Mouse (Mus musculus): ENCODE measurements around the gene Wfikkn2. TPM values are rescaled to one million over a fixed set of nuclear protein-coding genes. Genes with fewer than 3 reads are reported as not detected.

Gene Wfikkn2
- total and polyA plus RNA-seq, 3 experiments, result 0.52 to 1.3 (median 0.55) TPM

GRCm38 (mm10) chr11:94190665-94191064 lies 55.1 kb downstream of the Wfikkn2 start:
- DNase-seq, result no peak

- DNase-seq, result peak; percentile 79
Measured at GRCm38 (mm10) chr11:94189579-94189978, 56.2 kb downstream of the Wfikkn2 start.

Other genes with a start within 250 kb of the Wfikkn2 start
- gene Spag9, start 249.9 kb downstream of the Wfikkn2 start, total RNA-seq (2021), result 100 to 1,000 TPM in 1 of 2 experiments, 10 to 100 TPM in 1; 88.5 to 100 TPM
- gene Spag9, start 249.9 kb downstream of the Wfikkn2 start, polyA plus RNA-seq (2012; rRNA removed), result 24.5 and 39.7 TPM in 2 replicates
- gene Tob1, start 34.6 kb downstream of the Wfikkn2 start, total RNA-seq (2021), result 100 to 1,000 TPM; 208 to 296 TPM
- gene Tob1, start 34.6 kb downstream of the Wfikkn2 start, polyA plus RNA-seq (2012; rRNA removed), result 332 and 340 TPM in 2 replicates
- gene Gm21885, start 35.9 kb upstream of the Wfikkn2 start, total RNA-seq (2021), result not detected
- not detected in 2 replicates for gene Gm21885, start 35.9 kb upstream of the Wfikkn2 start, polyA plus RNA-seq (2012; rRNA removed)
- 10 to 100 TPM; 59.5 to 63.7 TPM for gene Luc7l3, start 76.0 kb upstream of the Wfikkn2 start, total RNA-seq (2021)
- gene Luc7l3, start 76.0 kb upstream of the Wfikkn2 start, polyA plus RNA-seq (2012; rRNA removed), result 2.3 and 2.6 TPM in 2 replicates
- gene Ankrd40, start 82.0 kb upstream of the Wfikkn2 start, total RNA-seq (2021), result 100 to 1,000 TPM; 163 to 189 TPM
- 175 and 195 TPM in 2 replicates for gene Ankrd40, start 82.0 kb upstream of the Wfikkn2 start, polyA plus RNA-seq (2012; rRNA removed)
- gene Abcc3, start 147.0 kb upstream of the Wfikkn2 start, total RNA-seq (2021), result 1 to 10 TPM; 6.2 to 7.5 TPM
- gene Abcc3, start 147.0 kb upstream of the Wfikkn2 start, polyA plus RNA-seq (2012; rRNA removed), result 5.8 and 5.9 TPM in 2 replicates
- under 1 TPM; 0.61 to 0.69 TPM for gene Cacna1g, start 228.2 kb upstream of the Wfikkn2 start, total RNA-seq (2021)
- 2.7 and 3.5 TPM in 2 replicates for gene Cacna1g, start 228.2 kb upstream of the Wfikkn2 start, polyA plus RNA-seq (2012; rRNA removed)
- not detected for gene Spata20, start 240.2 kb upstream of the Wfikkn2 start, total RNA-seq (2021)
- gene Spata20, start 240.2 kb upstream of the Wfikkn2 start, polyA plus RNA-seq (2012; rRNA removed), result not detected in 2 replicates

All from adrenal gland, adult 2 months (tissue).